Mouse (Mus musculus) kidney, embryonic 16.5 days (tissue): Measurements from ENCODE around the gene Med13l. TPM values are rescaled to one million over a fixed set of nuclear protein-coding genes. Genes with fewer than 3 reads are reported as not detected.
A peak's percentile ranks its signal among the peaks of the same experiment; 100 is the strongest.

Experiments used
- ATAC-seq: fragments of 200-750 bp; cut with Nextera tagmentation; 2 replicates; pipeline ENCODE4 v1.8.0; 2017; ENCODE audit warnings: moderate TSS enrichment; ENCODE audit not compliant: low FRiP score, low TSS enrichment
- H3K27ac ChIP-seq: fragments of 300-500 bp; sonication (generic); 2 replicates; pipeline ENCODE4 v1.5.1; 2014; ENCODE audit warnings: low read length
- H3K27me3 ChIP-seq: fragments of 300-500 bp; sonication (generic); 2 replicates; pipeline ENCODE4 v1.6.1; 2014; ENCODE audit warnings: low read length, control low read depth, mixed read lengths; ENCODE audit not compliant: insufficient read depth
- H3K36me3 ChIP-seq: fragments of 300-500 bp; sonication (generic); 2 replicates; pipeline ENCODE4 v1.6.1; 2014; ENCODE audit warnings: low read length, control low read depth, mixed read lengths; ENCODE audit not compliant: insufficient read depth
- H3K4me1 ChIP-seq: fragments of 300-500 bp; sonication (generic); 2 replicates; pipeline ENCODE4 v1.6.1; 2014; ENCODE audit warnings: low read length, control low read depth, mixed read lengths; ENCODE audit not compliant: insufficient read depth
- H3K4me2 ChIP-seq: fragments of 300-500 bp; sonication (generic); replicated peaks from 2 replicates; pipeline ENCODE4 v1.6.1; 2014; ENCODE audit warnings: low read depth, low read length
- H3K4me3 ChIP-seq: fragments of 300-500 bp; sonication (generic); 2 replicates; pipeline ENCODE4 v1.5.1; 2014; ENCODE audit warnings: mild to moderate bottlenecking, low read length
- H3K9ac ChIP-seq: fragments of 300-500 bp; sonication (generic); replicated peaks from 2 replicates; pipeline ENCODE4 v1.6.1; 2014; ENCODE audit warnings: low read length
- H3K9me3 ChIP-seq: fragments of 300-500 bp; sonication (generic); 2 replicates; pipeline ENCODE4 v1.6.1; 2016; ENCODE audit warnings: low read length, control low read depth
- WGBS: fragments of 180-500 bp; shearing (Covaris S2); extraction: QIAGEN DNeasy Blood & Tissue Kit; methylation state at CpG from one replicate; pipeline ENCODE4 v1.1.7; 2014; 5-methylcytosine and 5-hydroxymethylcytosine counted together
- polyA plus RNA-seq: library from polyadenylated mRNA; unstranded; fragments of >200 nt; fragmentation: Nextera tagmentation; extraction: Ambion mirVana; gene quantifications from 2 replicates; pipeline ENCODE4 v1.2.1, GENCODE M21; 2015

Gene Med13l
- polyA plus RNA-seq, 1 experiment from 2014 or later, result 8.2 TPM

GRCm38 (mm10) chr5:118707501-118707900, 147.0 kb downstream of the Med13l start:
- Histone ChIP-seq H3K4me2 (no peak overlapping the region), H3K27ac (no peak overlapping the region), H3K9ac (no peak overlapping the region), H3K27me3 (no peaks in the 10 kb centered on the region), H3K36me3 (no peaks in the 10 kb centered on the region), H3K4me1 (peaks cover 22% of the 10 kb centered on the region), H3K9me3 (no peaks in the 10 kb centered on the region), H3K4me3 (no peak overlapping the region)
- ATAC-seq, result no peak
- 60% methylated on average over 5 of the region's 5 CpGs for WGBS

DNA sequence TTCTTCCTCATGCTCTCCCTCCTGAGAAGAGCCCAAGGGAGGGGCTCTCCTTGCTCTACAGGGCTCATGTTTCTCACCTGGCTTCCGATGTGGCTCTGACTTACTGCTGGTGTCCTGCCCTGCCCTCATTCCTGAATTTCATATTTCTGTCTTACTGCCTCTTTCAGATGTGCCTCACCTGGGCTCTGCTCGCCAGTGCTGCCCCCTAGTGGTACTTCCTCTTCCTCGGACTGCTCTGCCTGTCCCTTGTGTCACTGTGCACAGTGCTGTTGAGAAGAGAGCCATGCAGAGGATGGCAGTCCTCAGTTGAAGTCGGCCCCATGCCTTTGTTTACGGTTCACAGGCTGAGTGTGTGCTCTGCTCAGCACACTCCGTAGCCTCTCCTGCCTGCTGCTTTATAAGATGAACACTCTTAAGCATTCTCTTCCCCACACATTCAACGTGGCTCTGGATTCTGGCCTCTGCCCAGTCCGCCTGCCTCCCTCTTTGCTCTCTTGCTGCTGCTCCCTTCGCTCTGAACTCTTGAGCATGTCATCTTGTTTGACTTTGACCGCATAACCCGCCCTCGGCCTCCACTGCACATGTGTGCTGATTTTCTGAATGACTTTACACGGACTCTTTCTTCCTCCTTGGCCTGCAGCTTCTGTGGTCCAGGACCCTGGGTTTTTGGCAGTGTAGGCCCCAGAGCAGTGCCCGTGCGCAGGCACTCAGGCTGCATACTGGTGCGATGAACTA, 147.9 kb downstream of the Med13l start:
- H3K4me1 ChIP-seq, result peaks cover 22% of the 10 kb centered on the region
- H3K27me3 ChIP-seq, result no peaks in the 10 kb centered on the region
- 66% methylated on average over 16 of the region's 16 CpGs for WGBS
- peak; percentile 15 for ATAC-seq
- H3K36me3 ChIP-seq, result no peaks in the 10 kb centered on the region
- H3K9me3 ChIP-seq, result no peaks in the 10 kb centered on the region
- H3K4me3 ChIP-seq, result no peak overlapping the region
- H3K9ac ChIP-seq, result no peak overlapping the region
- no peak overlapping the region for H3K27ac ChIP-seq
- H3K4me2 ChIP-seq, result no peak overlapping the region

DNA sequence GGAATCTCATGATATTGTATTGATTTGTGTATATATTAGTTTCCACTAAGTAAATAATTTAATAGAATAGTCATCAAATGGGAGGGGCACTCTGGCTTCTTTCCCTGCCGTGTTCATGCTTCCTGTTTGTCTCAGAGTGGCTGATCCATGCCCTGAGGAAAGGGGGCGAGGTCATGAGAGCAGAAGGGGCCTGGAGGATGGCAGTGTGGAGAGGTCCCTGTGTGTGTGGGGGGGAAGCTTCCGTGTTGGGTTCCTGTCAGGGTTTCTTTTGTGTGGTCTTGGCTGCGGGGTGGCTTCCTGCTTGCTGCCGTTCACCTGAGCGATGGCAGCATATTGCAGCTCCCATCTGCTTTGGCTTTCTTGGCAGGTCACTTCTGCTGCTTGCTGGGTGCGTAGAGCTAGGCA, 149.4 kb downstream of the Med13l start:
- WGBS, result 57% methylated on average over 7 of the region's 7 CpGs
- Histone ChIP-seq H3K36me3 (no peaks in the 10 kb centered on the region), H3K9ac (no peak overlapping the region), H3K27me3 (no peaks in the 10 kb centered on the region), H3K27ac (no peak overlapping the region), H3K9me3 (no peaks in the 10 kb centered on the region), H3K4me2 (no peak overlapping the region), H3K4me3 (no peak overlapping the region), H3K4me1 (peaks cover 22% of the 10 kb centered on the region)
- no peak for ATAC-seq

- H3K27ac ChIP-seq, result no peak overlapping the region
- ATAC-seq, result no peak
- 93% methylated on average over 7 of the region's 7 CpGs for WGBS
Measured at GRCm38 (mm10) chr5:118715518-118715917, 155.0 kb downstream of the Med13l start.

GRCm38 (mm10) chr5:118716295-118717271, 156.1 kb downstream of the Med13l start:
- H3K27ac ChIP-seq, result no peak overlapping the region
- whole genome bisulfite sequencing, result 56% methylated on average over 14 of the region's 14 CpGs

More at GRCm38 (mm10) chr5:118715518-118715917, 155.0 kb downstream of the Med13l start:
- Histone ChIP-seq H3K4me1 (peaks cover 4% of the 10 kb centered on the region), H3K9ac (no peak overlapping the region), H3K4me2 (no peak overlapping the region), H3K36me3 (no peaks in the 10 kb centered on the region), H3K4me3 (no peak overlapping the region), H3K27me3 (no peaks in the 10 kb centered on the region), H3K9me3 (no peaks in the 10 kb centered on the region)

GRCm38 (mm10) chr5:118717456-118717855, 157.0 kb downstream of the Med13l start:
- 73% methylated on average over 10 of the region's 10 CpGs for WGBS
- H3K4me3 ChIP-seq, result no peak overlapping the region
- no peaks in the 10 kb centered on the region for H3K27me3 ChIP-seq
- H3K9ac ChIP-seq, result no peak overlapping the region
- H3K4me1 ChIP-seq, result no peaks in the 10 kb centered on the region; the same call in 1 of the 2 replicates
- no peak overlapping the region for H3K27ac ChIP-seq
- H3K9me3 ChIP-seq, result no peaks in the 10 kb centered on the region
- H3K36me3 ChIP-seq, result no peaks in the 10 kb centered on the region; the same call in 1 of the 2 replicates
- ATAC-seq, result no peak
- H3K4me2 ChIP-seq, result no peak overlapping the region

More at GRCm38 (mm10) chr5:118716295-118717271, 156.1 kb downstream of the Med13l start:
- Histone ChIP-seq H3K36me3 (no peaks in the 10 kb centered on the region; the same call in 1 of the 2 replicates), H3K27me3 (no peaks in the 10 kb centered on the region), H3K9me3 (no peaks in the 10 kb centered on the region), H3K4me2 (no peak overlapping the region), H3K4me1 (no peaks in the 10 kb centered on the region; the same call in 1 of the 2 replicates), H3K4me3 (no peak overlapping the region), H3K9ac (no peak overlapping the region)
- no peak for ATAC-seq

GRCm38 (mm10) chr5:118718070-118718469, 157.6 kb downstream of the Med13l start:
- no peak overlapping the region for H3K9ac ChIP-seq
- no peaks in the 10 kb centered on the region; the same call in 1 of the 2 replicates for H3K36me3 ChIP-seq
- no peaks in the 10 kb centered on the region; the same call in 1 of the 2 replicates for H3K4me1 ChIP-seq
- no peak overlapping the region for H3K4me2 ChIP-seq
- ATAC-seq, result no peak
- no peak overlapping the region for H3K27ac ChIP-seq
- no peaks in the 10 kb centered on the region for H3K9me3 ChIP-seq
- 82% methylated on average over 6 of the region's 6 CpGs for WGBS
- H3K4me3 ChIP-seq, result no peak overlapping the region
- no peaks in the 10 kb centered on the region for H3K27me3 ChIP-seq

DNA sequence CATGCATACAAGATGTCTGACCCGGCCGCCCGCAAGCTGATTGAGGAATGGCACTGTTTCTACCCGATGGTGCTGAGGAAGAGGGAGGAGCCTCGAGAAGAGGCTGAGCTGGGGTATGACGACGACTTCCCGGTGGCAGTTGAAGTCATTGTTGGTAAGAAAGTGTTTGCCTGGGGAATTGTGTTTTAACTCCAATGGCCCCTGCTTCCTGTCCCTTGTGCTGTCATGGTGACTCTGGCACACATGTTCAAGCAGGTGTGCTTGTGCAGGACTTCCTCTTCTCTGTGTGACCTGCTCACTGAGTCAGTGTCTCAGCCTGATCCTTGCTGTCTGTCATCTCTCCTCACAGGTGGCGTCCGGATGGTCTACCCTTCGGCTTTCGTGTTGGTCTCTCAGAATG, 160.9 kb downstream of the Med13l start:
- H3K4me2 ChIP-seq, result no peak overlapping the region
- no peaks in the 10 kb centered on the region; the same call in 1 of the 2 replicates for H3K4me1 ChIP-seq
- H3K36me3 ChIP-seq, result peaks cover 12% of the 10 kb centered on the region
- H3K27me3 ChIP-seq, result no peaks in the 10 kb centered on the region
- ATAC-seq, result no peak
- H3K27ac ChIP-seq, result no peak overlapping the region
- H3K4me3 ChIP-seq, result no peak overlapping the region
- no peak overlapping the region for H3K9ac ChIP-seq
- 72% methylated on average over 12 of the region's 12 CpGs for WGBS
- H3K9me3 ChIP-seq, result no peaks in the 10 kb centered on the region

- H3K27ac ChIP-seq, result no peak overlapping the region
- 86% methylated on average over 5 of the region's 5 CpGs for WGBS
Measured at GRCm38 (mm10) chr5:118721848-118722247, 161.4 kb downstream of the Med13l start.

More at GRCm38 (mm10) chr5:118721848-118722247, 161.4 kb downstream of the Med13l start:
- Histone ChIP-seq H3K36me3 (peaks cover 12% of the 10 kb centered on the region), H3K4me3 (no peak overlapping the region), H3K4me1 (no peaks in the 10 kb centered on the region; the same call in 1 of the 2 replicates), H3K9ac (no peak overlapping the region), H3K9me3 (no peaks in the 10 kb centered on the region), H3K27me3 (no peaks in the 10 kb centered on the region), H3K4me2 (no peak overlapping the region)
- no peak for ATAC-seq
